Mouse (Mus musculus): ENCODE results near the gene Aqp9.

DNA sequence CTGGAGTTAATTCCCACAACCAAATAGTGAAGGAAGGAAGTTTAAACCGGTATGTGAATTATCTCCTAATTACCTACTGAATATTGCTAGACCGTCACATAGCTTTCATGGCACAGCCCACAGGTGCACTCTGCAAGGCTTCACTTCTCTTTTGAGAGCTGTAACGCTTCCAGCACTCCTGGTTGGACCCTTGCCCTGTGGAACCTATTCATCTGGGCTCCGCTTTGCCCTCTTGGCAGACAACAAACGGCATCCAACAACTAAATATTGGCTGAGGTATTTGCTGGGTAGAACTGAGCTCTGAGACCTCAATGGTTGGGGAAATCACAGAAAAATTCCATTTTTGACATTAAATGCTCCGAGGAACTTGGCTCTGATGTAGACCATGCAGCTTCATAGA, 55.3 kb downstream of the Aqp9 start:
- TF ChIP-seq POLR2A (IDR thresholded peaks at IDR 0.05; ENCODE audit: control insufficient read depth in 1 of 2, insufficient read depth in 1 of 2, low read depth in 1 of 2, low read length in 2 of 2, poor library complexity in 1 of 2) (no peak), EP300 (IDR thresholded peaks at IDR 0.05; ENCODE audit: low read depth in 1 of 2, low read length in 2 of 2) (no peak), RAD21 (IDR thresholded peaks at IDR 0.05; ENCODE audit: low read depth, low read length) (no peak), SIN3A (IDR thresholded peaks at IDR 0.05; ENCODE audit: low read length) (no peak), GATA1 (IDR thresholded peaks at IDR 0.05; ENCODE audit: low read depth, low read length) (no peak), HCFC1 (IDR thresholded peaks at IDR 0.05; ENCODE audit: low read depth, low read length) (no peak), BHLHE40 (IDR thresholded peaks at IDR 0.05; ENCODE audit: borderline replicate concordance, low read depth, low read length) (no peak), ZNF384 (IDR thresholded peaks at IDR 0.05; ENCODE audit: low read depth, low read length) (no peak), CTCF (IDR thresholded peaks at IDR 0.05 in 2 of 3, conservative IDR thresholded peaks at IDR 0.05 in 1 of 3; ENCODE audit: control insufficient read depth in 1 of 3, insufficient read depth in 1 of 3, low read depth in 2 of 3, low read length in 3 of 3, poor library complexity in 1 of 3, severe bottlenecking in 1 of 3) (no peak), MAX (IDR thresholded peaks at IDR 0.05; ENCODE audit: low read length) (no peak), TCF12 (IDR thresholded peaks at IDR 0.05; ENCODE audit: low read depth, low read length) (no peak), CHD1 (IDR thresholded peaks at IDR 0.05; ENCODE audit: low read depth, low read length) (no peak)

All from MEL (cell line).